Mouse (Mus musculus): ENCODE measurements around the gene Spata20. TPM values are rescaled to one million over a fixed set of nuclear protein-coding genes. Genes with fewer than 3 reads are reported as not detected.

Spata20 gene
- polyA plus RNA-seq, 1 experiment = not detected

- TF ChIP-seq POLR2A (IDR thresholded peaks at IDR 0.05; ENCODE audit: low read depth, low read length) (no peak), CTCF (IDR thresholded peaks at IDR 0.05; ENCODE audit: extremely low read depth, insufficient read length, insufficient replicate concordance, low read depth, low read length) (no peak)
- Histone ChIP-seq H3K27ac (ENCODE audit: insufficient read depth, low read depth, low read length) (no peak overlapping the region), H3K4me3 (ENCODE audit: low read depth, low read length) (peak overlapping the region; percentile 56), H3K4me1 (ENCODE audit: control insufficient read depth, insufficient read depth, insufficient read length, low read length) (peaks cover 7% of the 10 kb centered on the region), H3K36me3 (ENCODE audit: control insufficient read depth, insufficient read depth, low read length) (no peaks in the 10 kb centered on the region), H3K27me3 (ENCODE audit: control insufficient read depth, insufficient read depth, low read length) (peaks cover 49% of the 10 kb centered on the region)
- 2% methylated on average over 52 of the region's 52 CpGs for WGBS
Observed at GRCm38 (mm10) chr11:94472916-94473706, 12.9 kb downstream of the Spata20 start.

GRCm38 (mm10) chr11:94472585-94472915 is 13.4 kb downstream of the Spata20 start:
- peaks cover 7% of the 10 kb centered on the region for H3K4me1 ChIP-seq (ENCODE audit: control insufficient read depth, insufficient read depth, insufficient read length, low read length)
- 5% methylated on average over 15 of the region's 15 CpGs for WGBS
- TF ChIP-seq POLR2A (IDR thresholded peaks at IDR 0.05; ENCODE audit: low read depth, low read length) = no peak
- TF ChIP-seq CTCF (IDR thresholded peaks at IDR 0.05; ENCODE audit: extremely low read depth, insufficient read length, insufficient replicate concordance, low read depth, low read length) = no peak
- no peak overlapping the region for H3K27ac ChIP-seq (ENCODE audit: insufficient read depth, low read depth, low read length)
- H3K36me3 ChIP-seq (ENCODE audit: control insufficient read depth, insufficient read depth, low read length) = no peaks in the 10 kb centered on the region
- H3K4me3 ChIP-seq (ENCODE audit: low read depth, low read length) = peak overlapping the region; percentile 56
- H3K27me3 ChIP-seq (ENCODE audit: control insufficient read depth, insufficient read depth, low read length) = peaks cover 49% of the 10 kb centered on the region

GRCm38 (mm10) chr11:94471740-94472584 is 14.0 kb downstream of the Spata20 start:
- TF ChIP-seq POLR2A (IDR thresholded peaks at IDR 0.05; ENCODE audit: low read depth, low read length) (no peak), CTCF (IDR thresholded peaks at IDR 0.05; ENCODE audit: extremely low read depth, insufficient read length, insufficient replicate concordance, low read depth, low read length) (no peak)
- WGBS = 22% methylated on average over 17 of the region's 17 CpGs
- peaks cover 49% of the 10 kb centered on the region for H3K27me3 ChIP-seq (ENCODE audit: control insufficient read depth, insufficient read depth, low read length)
- peaks cover 7% of the 10 kb centered on the region for H3K4me1 ChIP-seq (ENCODE audit: control insufficient read depth, insufficient read depth, insufficient read length, low read length)
- peak overlapping the region; percentile 56 for H3K4me3 ChIP-seq (ENCODE audit: low read depth, low read length)
- H3K36me3 ChIP-seq (ENCODE audit: control insufficient read depth, insufficient read depth, low read length) = no peaks in the 10 kb centered on the region
- H3K27ac ChIP-seq (ENCODE audit: insufficient read depth, low read depth, low read length) = no peak overlapping the region

GRCm38 (mm10) chr11:94470391-94470790 is 15.6 kb downstream of the Spata20 start:
- TF ChIP-seq CTCF (IDR thresholded peaks at IDR 0.05; ENCODE audit: extremely low read depth, insufficient read length, insufficient replicate concordance, low read depth, low read length) (no peak), POLR2A (IDR thresholded peaks at IDR 0.05; ENCODE audit: low read depth, low read length) (no peak)
- Histone ChIP-seq H3K4me3 (ENCODE audit: low read depth, low read length) (no peak overlapping the region), H3K27ac (ENCODE audit: insufficient read depth, low read depth, low read length) (no peak overlapping the region), H3K4me1 (ENCODE audit: control insufficient read depth, insufficient read depth, insufficient read length, low read length) (peaks cover 7% of the 10 kb centered on the region), H3K36me3 (ENCODE audit: control insufficient read depth, insufficient read depth, low read length) (no peaks in the 10 kb centered on the region), H3K27me3 (ENCODE audit: control insufficient read depth, insufficient read depth, low read length) (peaks cover 47% of the 10 kb centered on the region)
- 67% methylated on average over 6 of the region's 7 CpGs for WGBS

- peaks cover 40% of the 10 kb centered on the region for H3K27me3 ChIP-seq (ENCODE audit: control insufficient read depth, insufficient read depth, low read length)
- H3K27ac ChIP-seq (ENCODE audit: insufficient read depth, low read depth, low read length) = no peak overlapping the region
- WGBS = 33% methylated on average over 9 of the region's 9 CpGs
- H3K4me3 ChIP-seq (ENCODE audit: low read depth, low read length) = no peak overlapping the region
- TF ChIP-seq POLR2A (IDR thresholded peaks at IDR 0.05; ENCODE audit: low read depth, low read length) (no peak), CTCF (IDR thresholded peaks at IDR 0.05; ENCODE audit: extremely low read depth, insufficient read length, insufficient replicate concordance, low read depth, low read length) (no peak)
- H3K4me1 ChIP-seq (ENCODE audit: control insufficient read depth, insufficient read depth, insufficient read length, low read length) = peaks cover 6% of the 10 kb centered on the region
- no peaks in the 10 kb centered on the region for H3K36me3 ChIP-seq (ENCODE audit: control insufficient read depth, insufficient read depth, low read length)
Observed at GRCm38 (mm10) chr11:94469136-94470064, 16.6 kb downstream of the Spata20 start.

GRCm38 (mm10) chr11:94468582-94469064 is 17.4 kb downstream of the Spata20 start:
- TF ChIP-seq CTCF (IDR thresholded peaks at IDR 0.05; ENCODE audit: extremely low read depth, insufficient read length, insufficient replicate concordance, low read depth, low read length) (no peak), POLR2A (IDR thresholded peaks at IDR 0.05; ENCODE audit: low read depth, low read length) (no peak)
- Histone ChIP-seq H3K27me3 (ENCODE audit: control insufficient read depth, insufficient read depth, low read length) (peaks cover 32% of the 10 kb centered on the region), H3K27ac (ENCODE audit: insufficient read depth, low read depth, low read length) (no peak overlapping the region), H3K36me3 (ENCODE audit: control insufficient read depth, insufficient read depth, low read length) (no peaks in the 10 kb centered on the region), H3K4me1 (ENCODE audit: control insufficient read depth, insufficient read depth, insufficient read length, low read length) (peaks cover 2% of the 10 kb centered on the region; the same call in 1 of the 2 replicates), H3K4me3 (ENCODE audit: low read depth, low read length) (no peak overlapping the region)
- WGBS = 37% methylated on average over 4 of the region's 4 CpGs

All from small intestine, adult 2 months (tissue).